Mouse (Mus musculus): ENCODE results near the gene Vmn1r4. TPM values are rescaled to one million over a fixed set of nuclear protein-coding genes. Genes with fewer than 3 reads are reported as not detected.

The Vmn1r4 gene
- 0.22 and 0.72 TPM in 2 replicates for polyA plus RNA-seq (2015; fragmentation: Nextera tagmentation; extraction: Ambion mirVana)

- H3K9ac ChIP-seq: peak within 1 kb of the TSS; percentile 82
- H3K9me3 ChIP-seq: no peaks in the 10 kb centered on the region
- no peaks in the 10 kb centered on the region for H3K36me3 ChIP-seq
- peak within 1 kb of the TSS; percentile 74 for H3K4me3 ChIP-seq
- peak within 1 kb of the TSS; percentile 66 for H3K4me2 ChIP-seq
- H3K27ac ChIP-seq: peak within 1 kb of the TSS; percentile 88
- 3% methylated on average over 64 of the region's 64 CpGs for WGBS
- H3K27me3 ChIP-seq: no peaks in the 10 kb centered on the region
- peaks cover 21% of the 10 kb centered on the region for H3K4me1 ChIP-seq
- peak; percentile 95 for ATAC-seq (ENCODE audit: insufficient number of reproducible peaks, insufficient read depth, low FRiP score, low TSS enrichment, low read depth)
Observed at GRCm38 (mm10) chr6:56923726-56924707, at the start of gene Vmn1r4, which contains the start of gene Nt5c3. TSS of gene Vmn1r4 (plus strand) at chr6:56924015. TSS of gene Nt5c3 (minus strand) at chr6:56923932.

- Histone ChIP-seq H3K4me1 (no peaks in the 10 kb centered on the region; the same call in 1 of the 2 replicates), H3K9ac (no peak overlapping the region), H3K27ac (no peak overlapping the region), H3K4me3 (no peak overlapping the region), H3K27me3 (no peaks in the 10 kb centered on the region), H3K36me3 (peaks cover 67% of the 10 kb centered on the region), H3K4me2 (no peak overlapping the region), H3K9me3 (no peaks in the 10 kb centered on the region)
- 88% methylated on average over 4 of the region's 4 CpGs for WGBS
- no peak for ATAC-seq (ENCODE audit: insufficient number of reproducible peaks, insufficient read depth, low FRiP score, low TSS enrichment, low read depth)
Observed at GRCm38 (mm10) chr6:56876870-56877269, 46.9 kb upstream of the Vmn1r4 start.

- ATAC-seq (ENCODE audit: insufficient number of reproducible peaks, insufficient read depth, low FRiP score, low TSS enrichment, low read depth): no peak
- Histone ChIP-seq H3K9me3 (no peaks in the 10 kb centered on the region), H3K9ac (no peak overlapping the region), H3K4me2 (no peak overlapping the region), H3K36me3 (peaks cover 76% of the 10 kb centered on the region), H3K4me1 (no peaks in the 10 kb centered on the region), H3K4me3 (no peak overlapping the region), H3K27ac (no peak overlapping the region), H3K27me3 (no peaks in the 10 kb centered on the region)
- WGBS: 94% methylated on average over 8 of the region's 8 CpGs
Observed at GRCm38 (mm10) chr6:56877985-56878384, 45.8 kb upstream of the Vmn1r4 start.

GRCm38 (mm10) chr6:56879352-56879955, 44.4 kb upstream of the Vmn1r4 start:
- ATAC-seq (ENCODE audit: insufficient number of reproducible peaks, insufficient read depth, low FRiP score, low TSS enrichment, low read depth): no peak

GRCm38 (mm10) chr6:56888561-56888960, 35.3 kb upstream of the Vmn1r4 start:
- peaks cover 55% of the 10 kb centered on the region for H3K36me3 ChIP-seq
- WGBS: 91% methylated on average over 6 of the region's 6 CpGs
- H3K4me3 ChIP-seq: no peak overlapping the region

More at GRCm38 (mm10) chr6:56879352-56879955, 44.4 kb upstream of the Vmn1r4 start:
- Histone ChIP-seq H3K4me3 (no peak overlapping the region), H3K27ac (0 out of 2 replicates have a peak overlapping the region, but pooled peaks have one; percentile 11), H3K4me1 (no peaks in the 10 kb centered on the region), H3K9me3 (no peaks in the 10 kb centered on the region), H3K27me3 (no peaks in the 10 kb centered on the region), H3K9ac (no peak overlapping the region), H3K4me2 (no peak overlapping the region), H3K36me3 (peaks cover 76% of the 10 kb centered on the region)
- 66% methylated on average over 1 of the region's 1 CpGs for WGBS

GRCm38 (mm10) chr6:56890762-56891161, 33.1 kb upstream of the Vmn1r4 start:
- H3K9me3 ChIP-seq: no peaks in the 10 kb centered on the region
- WGBS: 91% methylated on average over 2 of the region's 2 CpGs
- no peak overlapping the region for H3K4me2 ChIP-seq
- ATAC-seq (ENCODE audit: insufficient number of reproducible peaks, insufficient read depth, low FRiP score, low TSS enrichment, low read depth): no peak
- no peak overlapping the region for H3K4me3 ChIP-seq
- H3K27ac ChIP-seq: no peak overlapping the region
- no peaks in the 10 kb centered on the region for H3K4me1 ChIP-seq
- no peak overlapping the region for H3K9ac ChIP-seq
- H3K27me3 ChIP-seq: no peaks in the 10 kb centered on the region
- H3K36me3 ChIP-seq: peaks cover 44% of the 10 kb centered on the region

More at GRCm38 (mm10) chr6:56888561-56888960, 35.3 kb upstream of the Vmn1r4 start:
- Histone ChIP-seq H3K27ac (no peak overlapping the region), H3K9ac (no peak overlapping the region), H3K4me2 (no peak overlapping the region), H3K27me3 (no peaks in the 10 kb centered on the region), H3K9me3 (no peaks in the 10 kb centered on the region), H3K4me1 (no peaks in the 10 kb centered on the region)
- no peak for ATAC-seq (ENCODE audit: insufficient number of reproducible peaks, insufficient read depth, low FRiP score, low TSS enrichment, low read depth)

GRCm38 (mm10) chr6:56899601-56900000, 24.2 kb upstream of the Vmn1r4 start:
- Histone ChIP-seq H3K4me2 (no peak overlapping the region), H3K4me3 (no peak overlapping the region), H3K27ac (no peak overlapping the region), H3K9me3 (no peaks in the 10 kb centered on the region), H3K27me3 (no peaks in the 10 kb centered on the region), H3K36me3 (no peaks in the 10 kb centered on the region), H3K4me1 (peaks cover 26% of the 10 kb centered on the region), H3K9ac (no peak overlapping the region)
- 74% methylated on average over 3 of the region's 3 CpGs for WGBS
- ATAC-seq (ENCODE audit: insufficient number of reproducible peaks, insufficient read depth, low FRiP score, low TSS enrichment, low read depth): no peak

- Histone ChIP-seq H3K4me2 (no peak overlapping the region), H3K4me3 (no peak overlapping the region), H3K4me1 (peaks cover 30% of the 10 kb centered on the region), H3K27me3 (no peaks in the 10 kb centered on the region), H3K36me3 (no peaks in the 10 kb centered on the region), H3K27ac (no peak overlapping the region), H3K9ac (no peak overlapping the region), H3K9me3 (no peaks in the 10 kb centered on the region)
- WGBS: 73% methylated on average over 3 of the region's 3 CpGs
- no peak for ATAC-seq (ENCODE audit: insufficient number of reproducible peaks, insufficient read depth, low FRiP score, low TSS enrichment, low read depth)
Observed at GRCm38 (mm10) chr6:56901336-56901735, 22.5 kb upstream of the Vmn1r4 start.

GRCm38 (mm10) chr6:56901824-56902386, 21.9 kb upstream of the Vmn1r4 start:
- Histone ChIP-seq H3K36me3 (no peaks in the 10 kb centered on the region), H3K4me2 (peak overlapping the region; percentile 37), H3K27ac (no peak overlapping the region), H3K9me3 (no peaks in the 10 kb centered on the region), H3K27me3 (no peaks in the 10 kb centered on the region), H3K4me1 (peaks cover 30% of the 10 kb centered on the region), H3K4me3 (no peak overlapping the region), H3K9ac (no peak overlapping the region)
- no peak; the same call in 1 of the 2 replicates for ATAC-seq (ENCODE audit: insufficient number of reproducible peaks, insufficient read depth, low FRiP score, low TSS enrichment, low read depth)
- WGBS: 38% methylated on average over 12 of the region's 12 CpGs

- no peak; the same call in 1 of the 2 replicates for ATAC-seq (ENCODE audit: insufficient number of reproducible peaks, insufficient read depth, low FRiP score, low TSS enrichment, low read depth)
- H3K27me3 ChIP-seq: no peaks in the 10 kb centered on the region
Observed at GRCm38 (mm10) chr6:56902606-56903520, 21.0 kb upstream of the Vmn1r4 start.

More at GRCm38 (mm10) chr6:56902606-56903520, 21.0 kb upstream of the Vmn1r4 start:
- no peak overlapping the region for H3K4me2 ChIP-seq
- H3K9me3 ChIP-seq: no peaks in the 10 kb centered on the region; the same call in 1 of the 2 replicates
- peaks cover 30% of the 10 kb centered on the region for H3K4me1 ChIP-seq
- H3K4me3 ChIP-seq: no peak overlapping the region
- H3K36me3 ChIP-seq: no peaks in the 10 kb centered on the region
- no peak overlapping the region for H3K27ac ChIP-seq
- WGBS: 77% methylated on average over 7 of the region's 7 CpGs
- H3K9ac ChIP-seq: no peak overlapping the region

Data from embryonic facial prominence, embryonic 13.5 days (tissue).